Mouse (Mus musculus) adrenal gland, postnatal 36 days (tissue): ENCODE data around the gene Kptn. TPM values are rescaled to one million over a fixed set of nuclear protein-coding genes. Genes with fewer than 3 reads are reported as not detected.

Experiments
- DNase-seq, 2 experiments: peaks; one replicate each; pipeline ENCODE4 v3.0.0; 2021; ENCODE audit warnings: mixed read lengths in 1 of 2
- total RNA-seq, 2 experiments: library from RNA; stranded (reverse); gene quantifications; 2 replicates each; pipeline ENCODE4 v1.2.3; 2021

Kptn gene
- total RNA-seq, 2 experiments from 2014 or later = 20.0 to 22.6 TPM

DNA sequence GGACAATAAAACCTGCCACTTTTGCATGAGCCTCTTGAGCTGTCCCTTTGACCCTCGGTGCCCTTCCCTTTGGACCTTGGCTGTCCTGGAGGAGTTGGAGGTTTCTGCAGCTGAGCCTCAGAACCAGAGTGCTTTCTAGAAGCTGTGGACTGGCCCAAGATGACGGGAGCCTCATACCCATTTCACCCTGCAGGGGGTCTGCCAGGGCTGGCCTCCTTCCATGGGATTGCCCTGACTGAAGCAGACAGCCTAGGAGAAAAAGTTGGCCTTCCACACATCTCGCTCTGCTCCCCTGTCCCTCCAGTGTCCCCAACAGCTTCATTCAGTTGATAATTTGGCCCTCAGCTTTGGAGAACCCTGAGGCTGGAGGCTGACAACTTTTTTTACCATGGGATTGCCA lies 2.6 kb upstream of the Kptn start:
- no peak for DNase-seq

- DNase-seq = no peak
These were observed 536 bp downstream of the Kptn start for GRCm38 (mm10) chr7:16120262-16120600.

GRCm38 (mm10) chr7:16125829-16126228 lies 6.1 kb downstream of the Kptn start:
- DNase-seq = no peak

GRCm38 (mm10) chr7:16128344-16128743 lies 8.6 kb downstream of the Kptn start:
- DNase-seq = peak; percentile 32 to 43

- DNase-seq = no peak
These were observed 9.2 kb downstream of the Kptn start for GRCm38 (mm10) chr7:16128899-16129298.

- DNase-seq = peak; percentile 75 to 81
These were observed 9.7 kb downstream of the Kptn start, which contains the start of gene Slc8a2 for GRCm38 (mm10) chr7:16129421-16129845. Slc8a2 (plus strand) TSS chr7:16129826.

DNA sequence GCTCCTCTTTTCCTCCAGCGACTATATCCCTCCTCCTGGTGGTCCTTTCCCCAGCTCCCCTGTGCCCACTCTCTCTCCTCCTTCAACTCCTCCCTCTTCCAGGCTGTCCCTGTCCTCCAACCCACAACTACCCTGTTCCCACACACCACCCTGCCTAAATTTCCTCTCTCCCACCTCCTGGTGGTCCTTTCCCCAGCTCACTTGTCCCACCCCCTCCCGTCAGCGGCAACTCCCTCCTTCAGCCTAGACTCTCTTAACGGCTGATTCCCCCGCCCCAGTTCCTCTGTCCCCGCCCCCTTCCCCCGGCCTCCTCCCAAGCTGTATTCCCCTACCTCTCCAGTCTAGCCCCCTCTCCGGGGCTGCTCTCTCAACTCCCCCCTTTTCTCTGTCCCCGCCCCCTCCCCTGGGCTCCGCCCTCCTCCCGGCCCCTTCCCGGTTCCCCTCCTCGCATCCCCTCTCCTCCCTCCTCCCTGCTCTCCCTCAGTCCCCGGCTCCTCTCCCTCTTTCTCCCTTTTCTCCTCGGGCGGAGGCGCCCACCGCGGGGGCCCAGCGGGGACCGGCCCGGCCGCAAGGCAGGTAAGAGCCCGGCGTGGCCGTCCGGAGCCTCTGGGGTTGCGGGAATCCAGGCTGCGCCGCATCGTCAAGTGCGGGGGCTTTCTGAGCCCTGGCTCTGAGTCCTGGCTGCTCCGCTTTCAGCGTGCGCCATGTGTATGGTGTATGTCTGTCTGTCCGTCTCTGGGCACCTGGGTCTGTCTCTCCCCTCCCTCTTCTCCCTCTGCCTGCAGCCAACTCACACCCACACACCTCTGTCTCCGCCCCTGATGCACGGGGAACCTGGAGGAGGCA lies 10.4 kb downstream of the Kptn start:
- DNase-seq = peak in 1 of 2 experiments; percentile 34

DNA sequence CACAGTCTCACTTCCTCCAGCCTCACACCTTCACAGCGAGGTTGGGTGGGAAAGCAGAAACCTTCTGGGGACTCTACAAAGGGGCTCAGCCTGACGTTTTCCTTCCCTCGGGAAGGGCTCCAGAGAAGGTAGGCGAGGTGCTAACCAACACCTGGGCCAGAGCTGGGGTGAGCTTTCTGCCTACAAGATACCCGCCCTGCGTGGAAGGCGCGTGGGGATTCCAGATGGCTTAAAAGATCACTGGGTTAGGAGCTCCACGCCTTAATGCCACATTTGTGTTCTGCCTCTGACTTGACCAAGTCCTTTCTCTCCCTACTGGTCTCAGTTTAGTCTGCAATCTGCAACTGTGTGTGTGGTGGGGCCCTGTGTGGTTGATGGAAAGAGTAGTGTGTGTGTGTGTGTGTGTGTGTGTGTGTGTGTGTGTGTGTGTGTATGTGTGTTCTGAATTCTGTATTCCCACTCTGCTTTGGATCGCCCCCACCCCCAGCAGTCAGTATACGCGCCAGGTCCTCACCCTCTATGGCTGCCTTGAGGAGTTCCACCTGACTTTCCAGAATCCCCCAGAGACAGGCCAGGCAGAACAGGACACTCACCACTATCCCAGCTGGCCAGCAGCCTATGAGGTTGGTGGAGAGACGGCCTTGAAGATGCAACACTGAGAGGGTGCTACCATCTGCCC lies 11.4 kb downstream of the Kptn start:
- no peak for DNase-seq

- no peak for DNase-seq
These were observed 12.5 kb downstream of the Kptn start for GRCm38 (mm10) chr7:16132161-16132581.

GRCm38 (mm10) chr7:16132926-16133325 lies 13.2 kb downstream of the Kptn start:
- no peak for DNase-seq

DNA sequence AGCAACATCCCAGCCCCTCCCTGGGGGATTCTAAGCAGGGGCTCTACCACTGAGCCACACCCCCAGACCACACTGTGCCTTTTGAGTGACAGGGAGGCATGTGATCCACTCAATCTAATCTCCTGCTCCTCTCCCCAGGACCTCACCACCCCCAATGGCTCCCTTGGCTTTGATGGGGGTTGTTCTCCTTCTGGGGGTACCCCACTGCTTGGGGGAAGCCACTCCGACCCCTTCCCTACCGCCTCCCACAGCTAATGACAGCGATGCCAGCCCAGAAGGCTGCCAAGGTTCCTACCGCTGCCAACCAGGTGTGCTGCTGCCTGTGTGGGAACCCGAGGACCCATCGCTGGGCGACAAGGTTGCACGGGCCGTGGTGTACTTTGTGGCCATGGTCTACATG lies 14.0 kb downstream of the Kptn start:
- DNase-seq = no peak

GRCm38 (mm10) chr7:16134951-16135392 lies 15.3 kb downstream of the Kptn start:
- DNase-seq = no peak

- DNase-seq = no peak
These were observed 27.1 kb downstream of the Kptn start for GRCm38 (mm10) chr7:16146489-16147410.

DNA sequence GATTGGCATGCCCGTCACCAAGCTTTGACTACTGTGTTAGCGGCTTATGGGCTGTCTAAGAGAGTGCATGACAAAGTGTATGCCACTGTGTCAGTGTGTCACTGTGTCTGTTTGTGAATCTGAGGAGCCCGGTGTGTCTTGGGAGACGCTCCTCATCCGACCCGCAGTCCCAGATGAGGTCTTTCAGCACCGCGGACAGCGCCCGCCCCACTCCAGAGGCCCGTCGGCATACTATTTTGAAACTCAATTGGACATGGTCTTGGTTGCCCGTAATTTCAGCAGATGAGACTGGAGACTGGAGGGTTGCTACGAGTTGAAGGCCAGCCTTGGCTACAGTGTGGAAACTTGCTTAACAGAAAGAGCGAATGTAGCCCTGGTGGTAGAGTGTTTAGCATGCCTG lies 27.9 kb downstream of the Kptn start:
- peak; percentile 77 to 85 for DNase-seq

DNA sequence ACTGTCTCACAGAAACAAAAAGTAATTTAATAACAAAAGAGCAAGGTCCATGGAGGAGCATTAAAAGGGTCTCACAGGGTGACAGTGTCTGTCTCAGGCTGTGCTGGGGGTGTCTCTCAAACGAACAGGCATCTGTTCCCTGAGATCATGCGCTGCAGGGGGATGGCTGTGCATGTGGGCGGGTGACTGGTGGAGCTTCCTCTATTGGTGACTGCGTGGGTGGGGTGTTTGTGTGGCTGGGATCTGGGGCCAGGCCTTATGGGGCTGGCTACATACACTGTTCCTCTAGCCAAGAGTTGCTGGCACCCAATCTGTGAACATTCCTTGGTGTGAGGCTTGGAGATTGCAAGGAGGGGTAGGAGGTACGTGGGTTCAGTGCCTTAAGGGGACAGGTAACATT lies 29.5 kb downstream of the Kptn start:
- DNase-seq = no peak

- DNase-seq = no peak
These were observed 30.8 kb downstream of the Kptn start for GRCm38 (mm10) chr7:16150191-16151145.

DNA sequence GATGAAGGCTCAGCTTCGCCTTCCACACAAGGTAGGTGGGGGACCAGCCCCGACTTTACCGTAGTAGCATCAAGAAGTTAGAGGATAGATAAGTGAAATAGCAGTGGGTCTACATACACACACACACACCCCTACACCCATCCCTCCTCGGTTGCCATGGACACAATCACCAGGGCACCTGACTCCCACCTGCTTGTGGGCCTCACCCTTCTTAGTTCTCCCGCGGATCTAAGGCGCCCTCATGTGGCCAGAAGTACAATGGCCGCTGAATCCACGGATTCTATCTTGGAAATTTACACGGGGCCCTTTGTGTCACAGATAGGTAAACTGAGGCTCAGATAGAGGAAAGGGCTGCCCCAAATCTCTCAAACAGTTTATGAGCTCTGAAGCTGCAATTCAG lies 33.8 kb downstream of the Kptn start:
- DNase-seq = peak; percentile 53 to 57

GRCm38 (mm10) chr7:16155132-16155872 lies 35.6 kb downstream of the Kptn start:
- DNase-seq = peak in 1 of 2 experiments; percentile 36

GRCm38 (mm10) chr7:16156105-16156714 lies 36.5 kb downstream of the Kptn start:
- DNase-seq = no peak

DNA sequence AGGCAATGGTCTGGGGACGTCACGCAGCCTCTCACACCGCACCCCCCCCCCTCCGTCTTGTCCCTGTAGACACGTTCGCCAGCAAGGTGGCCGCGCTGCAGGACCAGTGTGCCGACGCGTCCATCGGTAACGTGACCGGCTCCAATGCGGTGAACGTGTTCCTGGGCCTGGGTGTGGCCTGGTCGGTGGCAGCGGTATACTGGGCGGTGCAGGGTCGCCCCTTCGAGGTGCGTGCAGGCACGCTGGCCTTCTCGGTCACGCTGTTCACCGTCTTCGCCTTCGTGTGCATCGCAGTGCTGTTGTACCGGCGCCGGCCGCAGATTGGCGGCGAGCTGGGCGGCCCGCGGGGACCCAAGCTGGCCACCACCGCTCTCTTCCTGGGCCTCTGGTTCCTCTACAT lies 39.0 kb downstream of the Kptn start:
- DNase-seq = no peak
